Mouse (Mus musculus) heart, embryonic 11.5 days (tissue): ENCODE results near the gene Fgf3. TPM values are rescaled to one million over a fixed set of nuclear protein-coding genes. Genes with fewer than 3 reads are reported as not detected.

Source experiments
- ATAC-seq: fragments of 200-750 bp; cut with Nextera tagmentation; replicated peaks from 2 replicates; pipeline ENCODE4 v1.8.0; 2017; ENCODE audit warnings: moderate library complexity; ENCODE audit not compliant: insufficient number of reproducible peaks, low FRiP score, low TSS enrichment
- H3K27ac ChIP-seq: fragments of 300-500 bp; sonication (generic); 2 replicates; pipeline ENCODE4 v1.5.1; 2014; ENCODE audit warnings: mild to moderate bottlenecking, low read depth, low read length
- H3K27me3 ChIP-seq: fragments of 300-500 bp; sonication (generic); 2 replicates; pipeline ENCODE4 v1.6.1; 2014; ENCODE audit warnings: mild to moderate bottlenecking, low read length, mixed read lengths; ENCODE audit not compliant: control insufficient read depth, insufficient read depth
- H3K36me3 ChIP-seq: fragments of 300-500 bp; sonication (generic); 2 replicates; pipeline ENCODE4 v1.6.1; 2014; ENCODE audit warnings: mild to moderate bottlenecking, low read length, moderate library complexity, mixed read lengths; ENCODE audit not compliant: control insufficient read depth, insufficient read depth
- H3K4me1 ChIP-seq: fragments of 300-500 bp; sonication (generic); 2 replicates; pipeline ENCODE4 v1.6.1; 2014; ENCODE audit warnings: low read length; ENCODE audit not compliant: control insufficient read depth, insufficient read depth
- H3K4me2 ChIP-seq: fragments of 300-500 bp; sonication (generic); 2 replicates; pipeline ENCODE4 v1.6.1; 2014; ENCODE audit warnings: mild to moderate bottlenecking, moderate library complexity
- H3K4me3 ChIP-seq: fragments of 300-500 bp; sonication (generic); 2 replicates; pipeline ENCODE4 v1.5.1; 2014; ENCODE audit warnings: low read depth, low read length
- H3K9ac ChIP-seq: fragments of 300-500 bp; sonication (generic); 2 replicates; pipeline ENCODE4 v1.6.1; 2014; ENCODE audit warnings: mild to moderate bottlenecking, low read depth, low read length, moderate library complexity
- H3K9me3 ChIP-seq: fragments of 300-500 bp; sonication (generic); replicated peaks from 2 replicates; pipeline ENCODE4 v1.6.1; 2016; ENCODE audit warnings: low read length; ENCODE audit not compliant: control insufficient read depth
- WGBS: fragments of 180-500 bp; shearing (Covaris S2); extraction: QIAGEN DNeasy Blood & Tissue Kit; methylation state at CpG from one replicate; pipeline ENCODE4 v1.1.7; 2014; ENCODE audit not compliant: insufficient replicate concordance; 5-methylcytosine and 5-hydroxymethylcytosine counted together
- polyA plus RNA-seq: library from polyadenylated mRNA; unstranded; fragments of >200 nt; fragmentation: Nextera tagmentation; extraction: Ambion mirVana; gene quantifications from 2 replicates; pipeline ENCODE4 v1.2.1, GENCODE M21; 2014

Fgf3 gene
- polyA plus RNA-seq, 1 experiment from 2014 or later, result 0.19 TPM

GRCm38 (mm10) chr7:144862712-144863111 lies 24.8 kb downstream of the Fgf3 start:
- no peaks in the 10 kb centered on the region for H3K9me3 ChIP-seq
- peaks cover 8% of the 10 kb centered on the region for H3K4me1 ChIP-seq
- no peak overlapping the region for H3K4me2 ChIP-seq
- no peak overlapping the region for H3K27ac ChIP-seq
- no peak overlapping the region for H3K4me3 ChIP-seq
- H3K9ac ChIP-seq, result no peak overlapping the region
- no peaks in the 10 kb centered on the region for H3K36me3 ChIP-seq
- WGBS, result 3% methylated on average over 18 of the region's 18 CpGs
- no peak for ATAC-seq
- H3K27me3 ChIP-seq, result peaks cover 86% of the 10 kb centered on the region

DNA sequence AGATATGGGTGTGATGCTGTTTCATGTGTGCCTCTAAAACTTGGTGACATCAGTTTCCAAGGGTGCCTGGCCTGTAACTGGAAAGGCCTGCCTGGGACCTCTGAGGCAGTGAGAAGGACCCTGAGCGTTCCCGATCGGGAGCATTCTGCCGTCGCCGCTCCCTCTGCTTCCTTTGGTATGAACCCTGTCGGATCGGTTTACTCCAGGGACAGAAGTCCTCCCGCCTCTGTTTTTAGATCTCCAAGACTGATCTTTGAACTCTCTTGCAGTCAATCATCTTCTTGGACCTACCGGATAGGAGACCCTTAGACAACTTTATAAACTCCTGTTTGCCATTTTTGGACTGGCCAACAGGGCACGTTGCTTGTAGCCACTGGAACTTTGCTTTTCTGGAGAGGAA lies 25.3 kb downstream of the Fgf3 start:
- Histone ChIP-seq H3K4me3 (no peak overlapping the region), H3K9me3 (no peaks in the 10 kb centered on the region), H3K4me2 (no peak overlapping the region), H3K4me1 (peaks cover 8% of the 10 kb centered on the region), H3K27ac (no peak overlapping the region), H3K27me3 (peaks cover 83% of the 10 kb centered on the region), H3K9ac (no peak overlapping the region), H3K36me3 (no peaks in the 10 kb centered on the region)
- ATAC-seq, result no peak
- 2% methylated on average over 11 of the region's 11 CpGs for WGBS

DNA sequence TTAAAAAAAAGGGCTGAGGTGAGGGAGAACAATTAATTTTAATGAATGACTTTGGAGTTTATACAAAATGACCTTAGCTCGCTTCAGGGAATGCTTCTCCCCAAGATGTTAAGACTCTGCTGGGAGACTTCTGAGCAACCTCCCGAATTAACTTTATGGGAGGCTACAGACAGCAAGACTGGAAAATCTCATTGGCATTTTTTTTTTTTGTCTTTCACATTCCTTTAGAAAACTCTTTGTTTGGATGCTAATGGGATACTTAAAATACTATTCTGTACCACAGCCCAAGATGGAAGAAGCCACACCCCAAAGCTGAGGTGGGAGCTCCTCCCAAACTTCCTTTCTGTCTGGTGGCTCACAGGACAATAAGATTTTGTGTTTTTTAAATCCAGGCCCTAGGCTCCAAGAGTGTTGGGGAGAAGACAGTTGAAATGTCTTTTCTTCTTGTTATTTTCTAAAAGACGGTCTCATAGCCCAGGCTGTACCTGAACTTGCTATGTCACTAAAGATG lies 26.3 kb downstream of the Fgf3 start:
- no peak overlapping the region for H3K4me3 ChIP-seq
- WGBS, result 51% methylated on average over 3 of the region's 3 CpGs
- H3K4me2 ChIP-seq, result no peak overlapping the region
- H3K4me1 ChIP-seq, result peaks cover 8% of the 10 kb centered on the region
- H3K36me3 ChIP-seq, result no peaks in the 10 kb centered on the region
- H3K9ac ChIP-seq, result no peak overlapping the region
- no peak for ATAC-seq
- H3K27me3 ChIP-seq, result peaks cover 75% of the 10 kb centered on the region
- no peaks in the 10 kb centered on the region for H3K9me3 ChIP-seq
- H3K27ac ChIP-seq, result no peak overlapping the region

DNA sequence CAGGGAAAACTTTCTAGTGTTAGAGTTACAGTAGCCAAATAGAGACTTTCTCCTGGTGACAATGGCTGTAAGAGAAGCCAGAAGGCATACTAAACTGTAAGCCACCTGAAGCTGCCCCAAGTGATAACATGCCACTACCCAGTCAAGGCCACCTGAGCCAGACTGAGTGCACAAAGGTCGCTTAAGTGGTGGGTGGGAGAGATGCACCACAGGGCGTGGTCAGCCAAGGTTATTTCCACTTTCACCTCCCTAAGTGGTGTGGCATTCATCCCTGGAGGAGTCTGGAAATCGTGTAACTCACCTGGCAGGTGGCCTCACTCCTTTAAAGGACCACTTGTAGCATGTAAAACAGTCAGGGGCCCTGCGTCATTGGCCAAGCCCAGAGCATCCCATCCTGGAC lies 29.3 kb downstream of the Fgf3 start:
- Histone ChIP-seq H3K9ac (no peak overlapping the region), H3K4me2 (no peak overlapping the region), H3K27ac (no peak overlapping the region), H3K4me3 (no peak overlapping the region), H3K4me1 (peaks cover under 1% of the 10 kb centered on the region), H3K36me3 (no peaks in the 10 kb centered on the region), H3K9me3 (no peaks in the 10 kb centered on the region), H3K27me3 (peaks cover 45% of the 10 kb centered on the region)
- WGBS, result 55% methylated on average over 4 of the region's 4 CpGs
- ATAC-seq, result no peak

- H3K36me3 ChIP-seq, result no peaks in the 10 kb centered on the region
- H3K27me3 ChIP-seq, result peaks cover 41% of the 10 kb centered on the region
- H3K4me3 ChIP-seq, result no peak overlapping the region
- H3K4me1 ChIP-seq, result no peaks in the 10 kb centered on the region
- H3K9me3 ChIP-seq, result no peaks in the 10 kb centered on the region
- H3K4me2 ChIP-seq, result no peak overlapping the region
- no peak for ATAC-seq
- 73% methylated on average over 8 of the region's 8 CpGs for WGBS
- H3K9ac ChIP-seq, result no peak overlapping the region
- H3K27ac ChIP-seq, result no peak overlapping the region
These were observed 29.7 kb downstream of the Fgf3 start for GRCm38 (mm10) chr7:144867602-144868001.

DNA sequence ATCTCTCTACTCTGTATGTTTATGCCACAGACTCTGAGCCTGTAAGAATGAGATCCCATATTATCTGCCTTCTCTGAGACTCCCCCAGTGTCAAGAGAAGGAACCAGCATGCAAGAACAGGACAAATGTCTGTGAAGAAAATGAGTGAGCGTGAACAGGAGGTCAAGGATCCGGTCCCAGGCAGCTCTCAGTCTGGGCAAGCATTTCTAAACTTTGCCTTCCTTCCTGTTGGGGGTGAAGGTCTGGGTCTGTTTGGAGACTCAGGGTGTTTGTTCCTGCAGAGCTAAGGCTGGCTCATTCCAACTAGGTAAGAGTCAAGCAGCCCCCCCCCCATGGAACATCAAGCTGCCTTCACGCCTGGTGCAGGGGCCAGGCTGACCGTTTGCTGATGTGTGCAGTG lies 34.5 kb downstream of the Fgf3 start:
- peaks cover 8% of the 10 kb centered on the region; the same call in 1 of the 2 replicates for H3K4me1 ChIP-seq
- H3K36me3 ChIP-seq, result no peaks in the 10 kb centered on the region
- H3K27ac ChIP-seq, result no peak overlapping the region
- 53% methylated on average over 4 of the region's 4 CpGs for WGBS
- no peak for ATAC-seq
- no peaks in the 10 kb centered on the region for H3K9me3 ChIP-seq
- H3K27me3 ChIP-seq, result peaks cover 14% of the 10 kb centered on the region
- no peak overlapping the region for H3K4me3 ChIP-seq
- H3K4me2 ChIP-seq, result no peak overlapping the region
- H3K9ac ChIP-seq, result no peak overlapping the region

- no peak overlapping the region for H3K27ac ChIP-seq
- peaks cover 11% of the 10 kb centered on the region for H3K27me3 ChIP-seq
- WGBS, result 64% methylated on average over 4 of the region's 4 CpGs
- peaks cover 8% of the 10 kb centered on the region; the same call in 1 of the 2 replicates for H3K4me1 ChIP-seq
- no peak overlapping the region for H3K4me2 ChIP-seq
- no peak overlapping the region for H3K4me3 ChIP-seq
- no peaks in the 10 kb centered on the region for H3K9me3 ChIP-seq
- no peaks in the 10 kb centered on the region for H3K36me3 ChIP-seq
- ATAC-seq, result no peak
- no peak overlapping the region for H3K9ac ChIP-seq
These were observed 35.3 kb downstream of the Fgf3 start for GRCm38 (mm10) chr7:144873160-144873559.

DNA sequence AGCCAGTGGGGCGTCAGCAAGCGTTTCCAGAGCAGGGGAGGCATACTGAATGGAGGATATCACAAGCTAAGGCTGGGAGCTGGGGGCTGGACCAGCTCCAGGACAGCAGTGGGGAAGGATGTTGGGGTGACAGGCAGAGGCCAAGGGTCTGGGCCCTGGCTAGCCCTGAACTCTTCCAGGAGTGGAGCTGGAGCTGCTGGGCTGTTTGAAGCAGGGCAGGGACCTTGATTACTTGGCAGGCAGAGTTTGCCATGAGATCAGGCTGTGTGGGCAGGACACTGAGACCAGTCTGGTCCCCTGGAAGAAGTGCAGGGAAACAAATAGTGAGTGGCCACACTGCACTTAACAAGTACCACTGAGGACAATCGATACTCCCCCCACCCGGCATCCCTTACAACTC lies 36.3 kb downstream of the Fgf3 start:
- no peak overlapping the region for H3K27ac ChIP-seq
- no peak overlapping the region for H3K4me2 ChIP-seq
- no peak for ATAC-seq
- H3K27me3 ChIP-seq, result peaks cover 11% of the 10 kb centered on the region
- H3K4me1 ChIP-seq, result peaks cover 8% of the 10 kb centered on the region; the same call in 1 of the 2 replicates
- no peak overlapping the region for H3K4me3 ChIP-seq
- WGBS, result 67% methylated on average over 4 of the region's 4 CpGs
- H3K9me3 ChIP-seq, result no peaks in the 10 kb centered on the region
- H3K9ac ChIP-seq, result no peak overlapping the region
- no peaks in the 10 kb centered on the region for H3K36me3 ChIP-seq

- Histone ChIP-seq H3K27me3 (peaks cover 11% of the 10 kb centered on the region), H3K4me2 (no peak overlapping the region), H3K4me1 (peaks cover 11% of the 10 kb centered on the region; the same call in 1 of the 2 replicates), H3K9me3 (no peaks in the 10 kb centered on the region), H3K9ac (no peak overlapping the region), H3K36me3 (no peaks in the 10 kb centered on the region), H3K27ac (no peak overlapping the region), H3K4me3 (no peak overlapping the region)
- 91% methylated on average over 1 of the region's 1 CpGs for WGBS
- ATAC-seq, result no peak
These were observed 40.5 kb downstream of the Fgf3 start for GRCm38 (mm10) chr7:144878401-144878800.
